Mouse (Mus musculus) heart, postnatal 0 days (tissue): Measurements from ENCODE around the gene Vkorc1.

Experiments used
- CTCF ChIP-seq: IDR thresholded peaks from 2 replicates; pipeline ENCODE4 v1.5.1; 2016; ENCODE audit warnings: antibody characterized with exemption, control low read depth, low read depth
- EP300 ChIP-seq: IDR thresholded peaks from 2 replicates; pipeline ENCODE4 v1.6.1; 2016; ENCODE audit warnings: antibody characterized with exemption, low read depth

DNA sequence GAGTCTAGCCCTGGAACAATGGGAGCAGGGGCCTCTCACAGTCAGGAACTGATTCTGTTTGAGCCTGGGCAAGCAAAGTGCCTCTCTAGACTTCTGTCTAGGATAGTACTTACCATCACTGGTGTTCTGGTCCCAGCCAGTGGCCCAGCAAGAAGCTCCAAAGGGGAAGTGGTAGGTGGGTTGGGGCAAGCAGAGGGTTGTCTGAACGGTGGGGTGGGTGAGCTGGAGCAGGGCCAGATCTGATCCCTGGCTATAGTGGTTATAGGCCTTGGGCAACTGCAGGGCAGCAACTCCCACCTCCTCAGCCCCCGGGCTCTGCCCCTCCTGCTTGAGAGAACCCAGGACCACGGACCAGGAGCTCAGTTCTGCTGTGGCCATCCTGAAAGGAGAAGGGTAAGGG is 6.6 kb downstream of the Vkorc1 start:
- TF ChIP-seq EP300 (no peak), CTCF (no peak)
